Mouse (Mus musculus) cortical plate, adult 2 months (tissue): ENCODE results near the gene Slc25a34. TPM values are rescaled to one million over a fixed set of nuclear protein-coding genes. Genes with fewer than 3 reads are reported as not detected.

Source experiments
- H3K27ac ChIP-seq: fragments of 200-500 bp; 2 replicates; pipeline ENCODE4 v1.5.1; 2012; ENCODE audit warnings: low read length, control low read depth, inconsistent platforms; ENCODE audit not compliant: insufficient read depth
- H3K4me1 ChIP-seq: fragments of 200-500 bp; 2 replicates; pipeline ENCODE4 v1.6.1; 2011; ENCODE audit warnings: low read length; ENCODE audit not compliant: control insufficient read depth, insufficient read depth
- H3K4me3 ChIP-seq: fragments of 200-500 bp; 2 replicates; pipeline ENCODE4 v1.5.1; 2011; ENCODE audit warnings: mild to moderate bottlenecking, low read length, control low read depth; ENCODE audit not compliant: insufficient read depth
- CTCF ChIP-seq: fragments of 200-500 bp; IDR thresholded peaks from 2 replicates; pipeline ENCODE4 v1.5.1; 2011; ENCODE audit warnings: mild to moderate bottlenecking, control low read depth, low read length; ENCODE audit not compliant: insufficient read depth; ENCODE audit errors: extremely low read depth
- POLR2A ChIP-seq: fragments of 200-500 bp; IDR thresholded peaks from 2 replicates; pipeline ENCODE4 v1.6.1; 2011; ENCODE audit warnings: mild to moderate bottlenecking, low read length, control low read depth; ENCODE audit not compliant: insufficient read depth; ENCODE audit errors: extremely low read depth
- polyA plus RNA-seq: library from polyadenylated mRNA; depleted of rRNA; stranded (reverse); fragments of >200 nt; gene quantifications from 2 replicates; pipeline ENCODE4 v1.2.3, GENCODE M21; 2012; rRNA removed

The Slc25a34 gene
- 6.5 and 6.7 TPM in 2 replicates for polyA plus RNA-seq

DNA sequence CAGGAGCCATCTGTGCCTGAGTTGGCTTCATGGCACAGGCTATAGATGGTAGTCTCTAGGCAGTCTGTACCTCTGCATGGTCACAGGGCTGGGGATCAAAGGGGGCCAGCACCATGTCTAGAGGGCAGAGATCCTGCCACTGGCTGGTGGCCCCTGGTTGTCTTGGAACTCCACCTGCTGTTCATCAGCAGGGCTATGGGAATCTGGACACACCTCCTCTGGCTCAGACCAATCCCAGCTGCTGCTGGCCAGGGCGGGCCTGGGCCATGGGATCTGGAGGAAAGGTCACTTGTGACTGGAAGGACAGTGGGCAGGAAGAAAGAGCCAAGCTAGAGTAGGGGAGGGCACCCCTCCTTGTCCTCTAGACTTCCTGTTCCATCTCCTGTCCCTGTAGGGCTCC lies at the start of gene Slc25a34:
Gene Slc25a34 (minus strand): TSS at position 156 of the 400 bp plus-strand sequence.
- Histone ChIP-seq H3K27ac (no peak within 1 kb of the TSS; the same call in 1 of the 2 replicates), H3K4me1 (no peaks in the 10 kb centered on the region), H3K4me3 (peak within 1 kb of the TSS; percentile 24; the same call in 1 of the 2 replicates)
- TF ChIP-seq CTCF, result no peak
- TF ChIP-seq POLR2A, result peak; percentile 50

- H3K27ac ChIP-seq, result no peak overlapping the region
- H3K4me1 ChIP-seq, result no peaks in the 10 kb centered on the region
- no peak overlapping the region for H3K4me3 ChIP-seq
- TF ChIP-seq POLR2A, result no peak
- no peak for TF ChIP-seq CTCF
Observed at GRCm38 (mm10) chr4:141672325-141672724, 48.7 kb upstream of the Slc25a34 start.

GRCm38 (mm10) chr4:141671389-141671788 lies 47.8 kb upstream of the Slc25a34 start:
- no peak for TF ChIP-seq POLR2A
- no peak for TF ChIP-seq CTCF

GRCm38 (mm10) chr4:141669898-141670712 lies 46.5 kb upstream of the Slc25a34 start:
- H3K4me3 ChIP-seq, result no peak overlapping the region
- no peaks in the 10 kb centered on the region for H3K4me1 ChIP-seq
- TF ChIP-seq CTCF (no peak), POLR2A (no peak)

More at GRCm38 (mm10) chr4:141671389-141671788, 47.8 kb upstream of the Slc25a34 start:
- H3K27ac ChIP-seq, result no peak overlapping the region
- no peaks in the 10 kb centered on the region for H3K4me1 ChIP-seq
- no peak overlapping the region for H3K4me3 ChIP-seq

DNA sequence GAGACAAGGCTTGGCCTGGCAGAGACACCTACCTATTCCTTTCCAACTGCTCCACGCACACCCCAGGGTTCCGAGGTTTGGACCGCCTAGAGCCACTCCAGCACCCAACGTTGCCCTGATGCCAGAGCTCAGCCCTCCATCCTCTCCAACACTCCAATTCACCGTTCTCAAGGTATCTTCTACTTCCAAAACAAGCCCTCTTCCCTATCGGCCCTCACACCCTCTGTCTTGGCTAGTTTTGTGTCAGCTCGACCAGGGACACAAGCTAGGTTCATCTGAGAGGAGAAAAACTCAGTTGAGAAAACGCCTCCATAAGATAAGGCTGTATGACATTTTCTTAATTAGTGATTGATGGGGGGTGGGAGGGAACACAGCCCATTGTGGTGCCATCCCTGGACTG lies 41.2 kb upstream of the Slc25a34 start, which contains the start of gene Plekhm2:
Gene Plekhm2 (minus strand): TSS at position 101 of the 400 bp plus-strand sequence.
- peak within 1 kb of the TSS; percentile 11; the same call in 1 of the 2 replicates for H3K27ac ChIP-seq
- TF ChIP-seq CTCF, result no peak
- TF ChIP-seq POLR2A, result no peak

More at GRCm38 (mm10) chr4:141669898-141670712, 46.5 kb upstream of the Slc25a34 start:
- H3K27ac ChIP-seq, result no peak overlapping the region

DNA sequence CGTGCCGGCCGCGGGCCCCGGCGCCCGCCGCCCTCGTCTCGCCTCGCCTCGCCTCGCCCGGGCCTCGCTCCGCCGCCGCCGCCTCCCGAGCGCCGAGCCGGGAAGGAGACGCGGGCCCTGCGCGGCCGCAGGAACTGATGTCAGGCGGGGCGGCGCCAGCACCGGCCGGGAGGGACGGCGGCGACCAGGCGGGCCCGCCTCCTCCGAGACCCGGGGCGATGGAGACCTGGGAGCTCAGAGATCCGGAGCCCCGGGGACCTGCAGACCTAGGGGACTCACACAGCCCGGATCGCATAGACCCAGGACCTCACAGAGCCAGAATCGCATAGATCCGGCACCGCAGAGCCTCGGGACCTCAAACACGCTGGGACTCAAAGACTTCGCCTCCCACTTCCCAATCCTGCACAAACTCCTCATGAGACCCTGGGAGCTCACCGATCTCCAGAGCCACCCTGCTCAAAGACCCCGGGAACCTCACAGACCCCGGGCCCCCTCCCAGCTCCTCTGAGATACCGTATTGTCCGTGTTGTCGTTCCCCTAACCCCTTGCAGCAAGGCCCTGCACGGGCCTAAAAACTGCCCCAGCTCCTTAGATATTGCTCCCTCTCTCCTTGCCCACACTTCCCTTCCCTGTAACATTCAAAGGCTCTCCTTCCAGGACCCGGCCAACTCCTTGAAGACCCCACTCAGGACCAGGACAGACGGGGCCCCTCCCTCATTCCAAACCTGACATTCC lies 40.6 kb upstream of the Slc25a34 start:
- Histone ChIP-seq H3K4me1 (peaks cover 4% of the 10 kb centered on the region; the same call in 1 of the 2 replicates), H3K4me3 (peak overlapping the region; percentile 50), H3K27ac (peak overlapping the region; percentile 11; the same call in 1 of the 2 replicates)
- TF ChIP-seq POLR2A (peak; percentile 44; the same call in 1 of the 2 replicates), CTCF (no peak)

More for the DNA sequence above, 41.2 kb upstream of the Slc25a34 start, which contains the start of gene Plekhm2:
- peaks cover 4% of the 10 kb centered on the region; the same call in 1 of the 2 replicates for H3K4me1 ChIP-seq
- peak within 1 kb of the TSS; percentile 50 for H3K4me3 ChIP-seq

DNA sequence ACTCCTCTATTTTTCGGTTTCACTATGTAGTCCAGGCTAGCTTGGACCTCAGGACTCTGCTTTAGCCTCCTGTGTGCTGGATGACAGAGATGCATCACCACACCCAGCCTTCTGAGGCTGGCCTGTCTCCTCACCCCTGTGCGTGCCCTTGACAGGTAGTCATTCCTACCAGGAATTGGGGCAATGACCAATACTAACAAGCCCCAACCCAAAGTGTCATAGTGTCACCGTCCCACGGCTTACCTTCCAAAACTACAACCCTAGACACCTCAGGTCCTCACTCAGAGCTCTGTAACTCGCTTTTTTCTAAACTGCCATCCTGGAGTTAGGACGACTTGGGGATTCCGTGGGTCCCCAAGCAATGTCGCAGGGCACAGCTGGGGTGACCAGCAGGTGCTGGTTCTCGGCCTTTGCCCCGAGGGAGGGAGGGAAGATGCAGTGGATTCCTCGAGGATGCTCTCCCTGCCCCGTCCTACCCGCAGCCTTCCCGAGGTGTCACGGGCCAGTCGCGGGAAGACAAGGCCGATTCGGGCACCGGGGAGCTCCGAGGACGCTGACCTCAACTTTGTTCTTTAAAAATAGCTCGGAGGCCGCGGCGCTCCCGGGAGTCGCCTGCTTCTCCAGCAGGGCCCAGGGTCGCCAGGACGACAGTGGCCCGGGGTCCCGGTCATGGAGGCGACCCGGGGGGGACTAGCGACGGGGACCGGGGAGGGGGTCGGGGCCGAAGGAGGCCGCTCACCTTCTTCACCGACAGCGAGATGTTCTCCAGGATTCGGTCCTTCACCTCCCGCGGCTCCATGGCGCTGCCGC lies 39.7 kb upstream of the Slc25a34 start:
- Histone ChIP-seq H3K4me1 (peaks cover 7% of the 10 kb centered on the region; the same call in 1 of the 2 replicates), H3K27ac (peak overlapping the region; percentile 51), H3K4me3 (peak overlapping the region; percentile 50)
- TF ChIP-seq POLR2A, result no peak
- TF ChIP-seq CTCF, result no peak

- no peak overlapping the region for H3K27ac ChIP-seq
- no peak overlapping the region for H3K4me3 ChIP-seq
- peaks cover 7% of the 10 kb centered on the region for H3K4me1 ChIP-seq
- no peak for TF ChIP-seq POLR2A
- no peak for TF ChIP-seq CTCF
Observed at GRCm38 (mm10) chr4:141660884-141661283, 37.3 kb upstream of the Slc25a34 start.

DNA sequence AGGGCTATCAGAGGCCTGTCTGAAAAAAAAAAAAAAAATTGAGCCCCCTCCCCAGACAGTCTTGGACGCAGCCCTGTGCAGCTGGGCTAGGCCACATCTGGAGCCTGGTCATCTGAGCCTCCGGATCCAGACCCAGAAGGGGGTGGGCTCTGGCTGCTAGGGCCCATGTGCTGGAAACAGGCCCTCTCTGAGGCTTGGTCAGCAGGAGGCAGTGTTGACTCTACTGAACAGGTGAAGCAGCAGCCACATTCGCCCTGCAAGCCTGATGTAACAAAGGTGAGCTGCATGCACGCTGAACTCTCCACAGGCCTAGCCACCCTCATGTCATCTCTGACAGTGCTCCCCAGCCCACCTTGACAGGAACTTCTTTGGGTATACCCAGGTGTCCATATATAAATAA lies 36.1 kb upstream of the Slc25a34 start:
- TF ChIP-seq CTCF (0 out of 2 replicates have a peak, but pooled peaks have one; percentile 18), POLR2A (no peak)
- H3K4me1 ChIP-seq, result peaks cover 7% of the 10 kb centered on the region
- H3K27ac ChIP-seq, result no peak overlapping the region
- no peak overlapping the region for H3K4me3 ChIP-seq
